Mouse (Mus musculus) G1E (cell line): Measurements from ENCODE around the gene Fdx1l. TPM values are rescaled to one million over a fixed set of nuclear protein-coding genes. Genes with fewer than 3 reads are reported as not detected.

Experiments used
- ATAC-seq: 2 replicates; pipeline ENCODE4 v1.8.0; 2016; ENCODE audit warnings: mild to moderate bottlenecking; ENCODE audit not compliant: insufficient number of reproducible peaks, poor library complexity, low FRiP score, severe bottlenecking; ENCODE audit errors: extremely low read depth
- DNase-seq: peaks from one replicate; pipeline ENCODE4 v3.0.0; 2012; ENCODE audit warnings: low spot score
- H3K27me3 ChIP-seq: 2 replicates; pipeline ENCODE4 v1.6.1; 2012; ENCODE audit warnings: mild to moderate bottlenecking, low read length, inconsistent platforms; ENCODE audit not compliant: insufficient read depth
- H3K36me3 ChIP-seq: replicated peaks from 2 replicates; pipeline ENCODE3; 2012; ENCODE audit warnings: mild to moderate bottlenecking, inconsistent platforms
- H3K4me1 ChIP-seq: 2 replicates; pipeline ENCODE4 v1.6.1; 2012; ENCODE audit warnings: low read depth, low read length, inconsistent platforms, mixed read lengths; ENCODE audit not compliant: insufficient read depth
- H3K4me3 ChIP-seq: 2 replicates; pipeline ENCODE4 v1.5.1; 2012; ENCODE audit warnings: low read depth, mild to moderate bottlenecking, inconsistent platforms, low read length, moderate library complexity, mixed read lengths
- H3K9me3 ChIP-seq: replicated peaks from 2 replicates; pipeline ENCODE4 v1.6.1; 2012; ENCODE audit warnings: inconsistent platforms
- CTCF ChIP-seq: IDR thresholded peaks from 2 replicates; pipeline ENCODE4 v1.5.1; 2012; ENCODE audit warnings: low read depth, low read length, inconsistent platforms, mixed read lengths
- GATA1 ChIP-seq: IDR thresholded peaks from 2 replicates; pipeline ENCODE4 v1.6.1; 2012; ENCODE audit warnings: borderline replicate concordance, low read length, inconsistent platforms, mixed read lengths
- GATA2 ChIP-seq: IDR thresholded peaks from 2 replicates; pipeline ENCODE4 v1.6.1; 2012; ENCODE audit warnings: low read depth, low read length, inconsistent platforms, borderline replicate concordance
- POLR2AphosphoS5 ChIP-seq: IDR thresholded peaks from 2 replicates; pipeline ENCODE4 v1.6.1; 2012; ENCODE audit warnings: low read depth, low read length, inconsistent platforms; ENCODE audit not compliant: insufficient replicate concordance
- TAL1 ChIP-seq: conservative IDR thresholded peaks from 2 replicates; pipeline ENCODE4 v1.6.1; 2012; ENCODE audit warnings: low read depth, low read length, inconsistent platforms, mixed read lengths
- polyA plus RNA-seq: library from polyadenylated mRNA; stranded (reverse); fragments of >175 nt; gene quantifications from 2 replicates; pipeline ENCODE4 v1.2.3, GENCODE M21; 2012
- total RNA-seq, 2 experiments: library from RNA; stranded (forward) in 1 of 2; stranded (reverse) in 1 of 2; fragments of 200-1000 nt in 1 of 2; fragments of >200 nt in 1 of 2; fragmentation: Nextera tagmentation in 1 of 2; gene quantifications; 2 replicates each; pipeline ENCODE4 v1.2.3; 2014 to 2017

Fdx1l gene
- total and polyA plus RNA-seq, 3 experiments, result 30.6 to 56.1 (median 52.4) TPM

- 0 out of 2 replicates have a peak, but pooled peaks have one; percentile 1 for ATAC-seq
- peak overlapping the region; percentile 77 for H3K4me3 ChIP-seq
- DNase-seq, result no peak
- H3K4me1 ChIP-seq, result peaks cover 75% of the 10 kb centered on the region
- H3K27me3 ChIP-seq, result peaks cover 5% of the 10 kb centered on the region; the same call in 1 of the 2 replicates
- TF ChIP-seq GATA2 (no peak), POLR2AphosphoS5 (no peak), TAL1 (no peak), CTCF (no peak), GATA1 (no peak)
- H3K9me3 ChIP-seq, result no peaks in the 10 kb centered on the region
- peaks cover 30% of the 10 kb centered on the region for H3K36me3 ChIP-seq
Observed at GRCm38 (mm10) chr9:21031251-21031895, 42.0 kb downstream of the Fdx1l start.

GRCm38 (mm10) chr9:21030781-21031250 lies 42.6 kb downstream of the Fdx1l start:
- Histone ChIP-seq H3K9me3 (no peaks in the 10 kb centered on the region), H3K4me3 (peak overlapping the region; percentile 77), H3K27me3 (peaks cover under 1% of the 10 kb centered on the region; the same call in 1 of the 2 replicates), H3K4me1 (peaks cover 78% of the 10 kb centered on the region), H3K36me3 (peaks cover 33% of the 10 kb centered on the region)
- TF ChIP-seq CTCF, result no peak
- no peak for TF ChIP-seq GATA1
- TF ChIP-seq POLR2AphosphoS5, result no peak
- no peak for TF ChIP-seq GATA2
- TF ChIP-seq TAL1, result no peak
- ATAC-seq, result peak; percentile 71
- DNase-seq, result peak; percentile 80

GRCm38 (mm10) chr9:21030055-21030600 lies 43.3 kb downstream of the Fdx1l start:
- TF ChIP-seq CTCF (no peak), POLR2AphosphoS5 (no peak), GATA2 (no peak), TAL1 (no peak), GATA1 (no peak)
- DNase-seq, result no peak
- Histone ChIP-seq H3K4me1 (peaks cover 78% of the 10 kb centered on the region), H3K4me3 (peak overlapping the region; percentile 73), H3K27me3 (no peaks in the 10 kb centered on the region; the same call in 1 of the 2 replicates), H3K9me3 (no peaks in the 10 kb centered on the region), H3K36me3 (peaks cover 37% of the 10 kb centered on the region)
- ATAC-seq, result no peak

- no peaks in the 10 kb centered on the region for H3K9me3 ChIP-seq
- no peaks in the 10 kb centered on the region; the same call in 1 of the 2 replicates for H3K27me3 ChIP-seq
- DNase-seq (peak; percentile 77), ATAC-seq (peak; percentile 52)
- H3K36me3 ChIP-seq, result peaks cover 38% of the 10 kb centered on the region
- TF ChIP-seq TAL1, result peak; percentile 77
- TF ChIP-seq GATA2, result no peak
- TF ChIP-seq CTCF, result peak; percentile 71
- TF ChIP-seq GATA1, result no peak
- no peak for TF ChIP-seq POLR2AphosphoS5
- H3K4me3 ChIP-seq, result peak within 1 kb of the TSS; percentile 73
- H3K4me1 ChIP-seq, result peaks cover 74% of the 10 kb centered on the region
Observed at GRCm38 (mm10) chr9:21029291-21030054, 43.9 kb downstream of the Fdx1l start, which contains the start of gene Icam4. Gene Icam4 (plus strand): TSS chr9:21029373.

- Histone ChIP-seq H3K36me3 (peaks cover 39% of the 10 kb centered on the region), H3K27me3 (no peaks in the 10 kb centered on the region), H3K4me3 (peak overlapping the region; percentile 73; the same call in 1 of the 2 replicates), H3K9me3 (no peaks in the 10 kb centered on the region), H3K4me1 (peaks cover 69% of the 10 kb centered on the region)
- TF ChIP-seq CTCF (no peak), GATA2 (no peak), GATA1 (no peak), TAL1 (no peak), POLR2AphosphoS5 (no peak)
- ATAC-seq, result no peak
- no peak for DNase-seq
Observed at GRCm38 (mm10) chr9:21028560-21029110, 44.8 kb downstream of the Fdx1l start.

GRCm38 (mm10) chr9:21027774-21028290 lies 45.6 kb downstream of the Fdx1l start:
- TF ChIP-seq GATA1 (no peak), CTCF (no peak), GATA2 (no peak), TAL1 (no peak), POLR2AphosphoS5 (no peak)
- Histone ChIP-seq H3K9me3 (no peaks in the 10 kb centered on the region), H3K4me1 (peaks cover 61% of the 10 kb centered on the region), H3K36me3 (peaks cover 41% of the 10 kb centered on the region), H3K4me3 (no peak overlapping the region), H3K27me3 (no peaks in the 10 kb centered on the region)
- DNase-seq (no peak), ATAC-seq (no peak)
